Mouse (Mus musculus) testis, adult 2 months (tissue): ENCODE measurements at regions not wholly inside any gene's neighbourhood (a gene's known extent, or its start where the extent isn't known, plus 50 kb on each side); places are given as distances from the start of the nearest gene placed in this dataset.

Source experiments
- CTCF ChIP-seq: fragments of 200-500 bp; IDR thresholded peaks from 2 replicates; pipeline ENCODE4 v1.5.1; 2012; ENCODE audit warnings: low read depth, mild to moderate bottlenecking, inconsistent platforms, low read length, moderate library complexity; ENCODE audit not compliant: control insufficient read depth, insufficient read depth, insufficient replicate concordance
- POLR2A ChIP-seq: fragments of 200-500 bp; IDR thresholded peaks from 2 replicates; pipeline ENCODE4 v1.6.1; 2012; ENCODE audit warnings: low read depth, mild to moderate bottlenecking, inconsistent platforms, low read length, moderate library complexity; ENCODE audit not compliant: control insufficient read depth

- TF ChIP-seq POLR2A: no peak
- TF ChIP-seq CTCF: no peak
These were observed 53.4 kb upstream of the Rbpj start for GRCm38 (mm10) chr5:53412391-53413075.
